8 mouse cellular contexts compared by ENCODE assay signal in the genomic region with DNA sequence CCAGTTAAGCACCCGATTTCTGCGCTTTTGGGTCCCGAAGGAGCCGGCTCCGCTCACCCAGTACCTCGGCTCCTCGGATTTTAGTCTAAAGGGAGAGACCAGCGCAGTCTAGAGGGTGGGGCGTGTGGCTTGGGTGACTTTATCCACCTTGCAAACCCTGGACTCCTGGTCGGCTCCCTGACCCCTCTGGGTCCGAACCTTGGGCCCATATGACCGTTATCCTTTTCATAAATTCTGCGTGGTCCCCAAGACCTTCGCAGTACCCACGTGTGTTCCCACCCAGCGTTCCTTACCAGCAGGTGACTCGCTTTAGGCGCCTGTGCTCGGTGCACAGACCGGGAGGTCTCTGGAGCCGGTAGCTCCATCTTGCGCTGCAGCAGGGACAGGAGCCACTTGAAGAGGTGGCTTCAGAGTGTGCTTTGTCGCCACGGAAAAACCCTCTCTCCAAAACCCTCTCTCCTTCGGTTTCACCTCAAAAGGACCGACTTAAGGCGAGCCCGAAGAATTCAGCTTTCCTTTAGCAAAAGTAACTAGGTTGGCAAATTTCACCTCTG.
DNase-seq lines count a peak whose midpoint lies in the region; ATAC-seq lines count a peak whose summit lies in the region.

No protein-coding gene starts in this region.

- peak; percentile 78 for ATAC-seq in intestine, embryonic 16.5 days
- ATAC-seq in midbrain, embryonic 16.5 days, result peak; percentile 82

- intact Hi-C loops in left cerebral cortex, postnatal 14 days (cut with DNase I), result loop anchor here (5.0 to 10.0 kb wide), 3 partner anchors 320 to 763 kb away; no protein-coding TSS in a partner anchor

- WGBS in intestine, embryonic 16.5 days, result under 1% methylated on average over 28 of the region's 28 CpGs
- under 1% methylated on average over 28 of the region's 28 CpGs for WGBS in midbrain, embryonic 16.5 days

- peaks cover 7% of the 10 kb centered on the region; the same call in 1 of the 2 replicates for H3K27me3 ChIP-seq in intestine, embryonic 16.5 days (replicated peaks; ENCODE audit: control insufficient read depth, insufficient read depth, low read length)
- no peaks in the 10 kb centered on the region for H3K27me3 ChIP-seq in midbrain, embryonic 16.5 days (ENCODE audit: control insufficient read depth, insufficient read depth, low read depth, low read length)

- H3K4me2 ChIP-seq in intestine, embryonic 16.5 days (ENCODE audit: low read depth, low read length), result peak overlapping the region; percentile 97
- H3K4me2 ChIP-seq in midbrain, embryonic 16.5 days (ENCODE audit: low read length), result peak overlapping the region; percentile 88

- no peaks in the 10 kb centered on the region for H3K9me3 ChIP-seq in intestine, embryonic 16.5 days (ENCODE audit: control insufficient read depth, low read length)
- no peaks in the 10 kb centered on the region for H3K9me3 ChIP-seq in midbrain, embryonic 16.5 days (replicated peaks; ENCODE audit: control insufficient read depth, low read length, poor library complexity, severe bottlenecking)

- H3K36me3 ChIP-seq in intestine, embryonic 16.5 days (ENCODE audit: control insufficient read depth, insufficient read depth, low read length), result no peaks in the 10 kb centered on the region
- H3K36me3 ChIP-seq in midbrain, embryonic 16.5 days (ENCODE audit: control insufficient read depth, insufficient read depth, low read length), result no peaks in the 10 kb centered on the region

- peak; percentile 27 for DNase-seq in adrenal gland, postnatal 25 days
- DNase-seq in adrenal gland, adult 18-20 months (ENCODE audit: low spot score in 2 of 2), result no peak
- DNase-seq in right cerebral cortex, adult 18-20 months, result peak; percentile 48
- no peak for DNase-seq in right cerebral cortex, adult 2 months (ENCODE audit: low spot score in 2 of 2)
- DNase-seq in natural killer cell, adult 2 months (ENCODE audit: low spot score in 2 of 2), result no peak
- no peak for DNase-seq in left cerebral cortex, postnatal 14 days (ENCODE audit: low spot score in 2 of 2)

- peak overlapping the region; percentile 74 for H3K9ac ChIP-seq in intestine, embryonic 16.5 days (ENCODE audit: low read depth, low read length)
- H3K9ac ChIP-seq in midbrain, embryonic 16.5 days (ENCODE audit: low read depth, low read length), result peak overlapping the region; percentile 64

- H3K27ac ChIP-seq in intestine, embryonic 16.5 days (ENCODE audit: low read length), result no peak overlapping the region
- peak overlapping the region; percentile 74 for H3K27ac ChIP-seq in midbrain, embryonic 16.5 days (ENCODE audit: low read length)

- peak overlapping the region; percentile 79 for H3K4me3 ChIP-seq in intestine, embryonic 16.5 days (ENCODE audit: low read length)
- H3K4me3 ChIP-seq in midbrain, embryonic 16.5 days (ENCODE audit: low read depth, low read length), result peak overlapping the region; percentile 63

- H3K4me1 ChIP-seq in intestine, embryonic 16.5 days (ENCODE audit: control insufficient read depth, insufficient read depth, low read length), result peaks cover 14% of the 10 kb centered on the region
- H3K4me1 ChIP-seq in midbrain, embryonic 16.5 days (ENCODE audit: control insufficient read depth, insufficient read depth, low read length), result peaks cover 6% of the 10 kb centered on the region; the same call in 1 of the 2 replicates

Comparison
In these comparisons a context has a peak if more than half of its experiments do, and no peak if none do; other contexts are left out.
1. DNase-seq: peak in adrenal gland, postnatal 25 days (single experiment) and right cerebral cortex, adult 18-20 months (single experiment); none in adrenal gland, adult 18-20 months (0 of 2), right cerebral cortex, adult 2 months (0 of 2), natural killer cell, adult 2 months (0 of 2) and left cerebral cortex, postnatal 14 days (0 of 2).